Mouse (Mus musculus): Measurements from ENCODE around the gene Slc22a1. TPM values are rescaled to one million over a fixed set of nuclear protein-coding genes. Genes with fewer than 3 reads are reported as not detected.

Slc22a1 gene
- polyA plus RNA-seq, 1 experiment, result not detected

DNA sequence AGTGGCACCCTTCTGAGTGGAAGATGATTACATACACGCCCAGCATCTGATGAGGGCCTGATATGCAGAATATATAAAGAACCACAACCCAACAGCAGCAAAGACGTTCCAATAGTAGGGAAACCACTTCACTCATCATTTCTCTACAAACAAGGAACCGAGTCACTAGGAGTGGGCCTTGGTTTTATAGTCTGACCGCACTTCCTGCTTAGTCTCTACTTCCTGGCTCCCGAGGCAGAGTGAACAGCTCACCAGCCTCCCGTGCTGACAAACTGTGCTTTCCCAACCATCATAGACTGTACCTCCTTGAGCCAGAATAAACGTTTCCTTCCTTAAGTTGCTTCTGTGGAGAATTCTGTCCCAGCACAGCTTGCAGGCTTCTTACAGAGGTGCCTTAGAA, 19.8 kb downstream of the Slc22a1 start:
- H3K36me3 ChIP-seq (ENCODE audit: control insufficient read depth), result no peaks in the 10 kb centered on the region
- no peak for TF ChIP-seq GATA1 (IDR thresholded peaks at IDR 0.05; ENCODE audit: low read length)
- TF ChIP-seq TAL1 (IDR thresholded peaks at IDR 0.05; ENCODE audit: low read length), result no peak
- no peaks in the 10 kb centered on the region for H3K4me1 ChIP-seq (ENCODE audit: control insufficient read depth)
- H3K4me3 ChIP-seq (replicated peaks), result no peak overlapping the region
- no peaks in the 10 kb centered on the region for H3K27me3 ChIP-seq (ENCODE audit: control insufficient read depth)
- no peaks in the 10 kb centered on the region for H3K9me3 ChIP-seq (ENCODE audit: control insufficient read depth, low read length)

DNA sequence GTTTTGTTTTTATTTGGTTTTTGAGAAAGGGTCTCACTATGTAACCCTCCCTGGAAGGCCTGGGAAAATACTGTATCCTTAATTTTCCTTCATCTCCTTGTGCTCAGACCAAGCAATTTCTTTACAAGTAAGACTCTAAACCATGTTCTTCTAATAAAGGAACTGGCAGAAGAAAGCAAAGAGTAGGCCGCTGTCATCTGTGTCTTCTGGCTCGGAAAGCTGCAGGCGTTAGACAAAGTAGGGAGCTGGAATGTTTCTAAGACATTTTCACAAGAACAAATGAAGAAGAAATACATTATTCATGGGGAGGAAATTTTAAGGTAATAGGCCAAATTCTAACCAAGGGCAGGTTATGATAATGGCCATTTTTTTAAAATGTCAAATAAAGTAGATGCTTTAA, 21.6 kb downstream of the Slc22a1 start:
- H3K9me3 ChIP-seq (ENCODE audit: control insufficient read depth, low read length), result no peaks in the 10 kb centered on the region
- no peak overlapping the region for H3K4me3 ChIP-seq (replicated peaks)
- no peaks in the 10 kb centered on the region for H3K27me3 ChIP-seq (ENCODE audit: control insufficient read depth)
- no peaks in the 10 kb centered on the region for H3K4me1 ChIP-seq (ENCODE audit: control insufficient read depth)
- TF ChIP-seq GATA1 (IDR thresholded peaks at IDR 0.05; ENCODE audit: low read length) (no peak), TAL1 (IDR thresholded peaks at IDR 0.05; ENCODE audit: low read length) (no peak)
- H3K36me3 ChIP-seq (ENCODE audit: control insufficient read depth), result no peaks in the 10 kb centered on the region

DNA sequence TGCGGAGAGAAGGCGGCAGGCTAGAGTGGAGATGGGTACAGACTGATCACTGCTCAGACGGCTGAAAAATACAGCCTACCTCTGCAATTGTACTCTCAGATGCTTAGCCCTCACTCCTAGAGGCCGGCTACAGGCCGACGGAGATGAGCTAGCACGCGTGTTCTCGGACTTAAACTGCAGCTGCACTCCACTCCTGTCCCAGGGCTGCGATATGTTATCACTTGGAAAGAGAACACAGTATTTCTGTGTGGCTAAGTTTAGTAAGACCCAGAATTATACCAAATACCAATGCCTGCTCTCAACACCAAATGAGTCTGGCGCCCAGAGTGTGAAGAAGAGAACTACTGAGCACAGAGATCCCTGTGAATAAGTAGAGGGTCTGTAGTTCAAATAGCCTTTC, 23.0 kb downstream of the Slc22a1 start:
- Histone ChIP-seq H3K9me3 (ENCODE audit: control insufficient read depth, low read length) (no peaks in the 10 kb centered on the region), H3K36me3 (ENCODE audit: control insufficient read depth) (no peaks in the 10 kb centered on the region), H3K27me3 (ENCODE audit: control insufficient read depth) (no peaks in the 10 kb centered on the region), H3K4me1 (ENCODE audit: control insufficient read depth) (no peaks in the 10 kb centered on the region), H3K4me3 (replicated peaks) (no peak overlapping the region)
- TF ChIP-seq GATA1 (IDR thresholded peaks at IDR 0.05; ENCODE audit: low read length) (no peak), TAL1 (IDR thresholded peaks at IDR 0.05; ENCODE audit: low read length) (no peak)

DNA sequence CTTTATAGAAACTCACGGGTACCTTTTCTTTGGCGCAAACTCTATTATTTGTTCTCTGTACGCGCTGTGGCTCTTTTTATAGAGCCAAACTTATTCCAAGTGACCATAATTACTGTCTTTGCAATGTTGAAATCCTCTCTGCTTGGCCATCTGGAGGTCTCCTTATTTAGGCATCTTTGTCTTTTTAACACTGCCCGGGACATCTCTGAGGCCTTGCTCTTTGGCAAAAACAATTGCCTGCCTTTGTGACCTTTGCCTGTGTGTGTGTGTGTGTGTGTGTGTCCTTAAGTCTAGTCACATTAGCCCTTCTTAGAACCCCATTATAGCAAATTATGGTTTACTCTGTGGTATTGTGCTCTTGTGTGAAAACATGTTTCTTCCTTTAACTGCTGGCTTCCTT, 30.2 kb downstream of the Slc22a1 start:
- Histone ChIP-seq H3K9me3 (ENCODE audit: control insufficient read depth, low read length) (no peaks in the 10 kb centered on the region), H3K27me3 (ENCODE audit: control insufficient read depth) (no peaks in the 10 kb centered on the region), H3K4me3 (replicated peaks) (no peak overlapping the region), H3K36me3 (ENCODE audit: control insufficient read depth) (no peaks in the 10 kb centered on the region), H3K4me1 (ENCODE audit: control insufficient read depth) (no peaks in the 10 kb centered on the region)
- TF ChIP-seq GATA1 (IDR thresholded peaks at IDR 0.05; ENCODE audit: low read length) (no peak), TAL1 (IDR thresholded peaks at IDR 0.05; ENCODE audit: low read length) (no peak)

DNA sequence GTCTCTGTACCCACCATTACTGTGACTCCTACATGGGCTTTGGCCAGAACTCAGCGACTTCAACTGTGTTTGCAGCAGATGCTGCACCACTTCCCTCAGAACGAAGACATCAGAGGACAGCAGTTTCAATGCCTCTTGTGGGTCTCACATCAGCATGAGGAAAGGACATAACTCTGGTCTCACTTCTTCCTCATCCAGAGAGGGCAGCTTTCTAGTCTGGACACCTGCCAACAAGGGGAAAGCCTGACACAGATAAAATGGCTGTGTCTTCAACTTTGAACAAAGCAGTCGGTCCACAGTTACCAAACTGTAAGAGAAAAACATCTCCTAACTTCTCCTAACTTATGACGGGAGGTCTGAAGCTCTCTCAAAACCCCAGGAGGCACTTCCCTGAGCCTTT, 34.5 kb downstream of the Slc22a1 start:
- Histone ChIP-seq H3K9me3 (ENCODE audit: control insufficient read depth, low read length) (peaks cover 5% of the 10 kb centered on the region), H3K4me1 (ENCODE audit: control insufficient read depth) (no peaks in the 10 kb centered on the region), H3K27me3 (ENCODE audit: control insufficient read depth) (no peaks in the 10 kb centered on the region; the same call in 1 of the 2 replicates), H3K36me3 (ENCODE audit: control insufficient read depth) (no peaks in the 10 kb centered on the region), H3K4me3 (replicated peaks) (no peak overlapping the region)
- no peak for TF ChIP-seq GATA1 (IDR thresholded peaks at IDR 0.05; ENCODE audit: low read length)
- TF ChIP-seq TAL1 (IDR thresholded peaks at IDR 0.05; ENCODE audit: low read length), result no peak

DNA sequence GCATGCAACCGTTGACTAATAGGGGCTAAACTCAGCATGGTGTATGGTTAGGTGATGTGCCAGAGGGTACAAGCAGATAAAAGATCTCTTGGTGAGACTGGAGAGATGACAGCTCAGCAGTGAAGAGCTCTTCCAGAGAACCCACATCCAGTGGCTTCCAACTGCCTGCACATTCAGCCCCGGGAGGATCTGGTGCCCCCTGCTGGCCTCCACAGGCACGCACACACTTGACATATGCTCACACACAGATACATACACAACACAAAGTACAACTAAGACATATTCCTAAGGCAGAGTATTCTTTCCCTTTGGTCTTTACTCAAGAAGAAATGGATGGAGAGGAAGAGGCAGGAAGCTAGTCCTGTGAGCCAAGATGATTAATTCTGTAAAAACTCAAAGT, 36.0 kb downstream of the Slc22a1 start:
- no peaks in the 10 kb centered on the region for H3K36me3 ChIP-seq (ENCODE audit: control insufficient read depth)
- H3K9me3 ChIP-seq (ENCODE audit: control insufficient read depth, low read length), result peaks cover 5% of the 10 kb centered on the region
- no peaks in the 10 kb centered on the region; the same call in 1 of the 2 replicates for H3K27me3 ChIP-seq (ENCODE audit: control insufficient read depth)
- H3K4me3 ChIP-seq (replicated peaks), result no peak overlapping the region
- TF ChIP-seq GATA1 (IDR thresholded peaks at IDR 0.05; ENCODE audit: low read length) (no peak), TAL1 (IDR thresholded peaks at IDR 0.05; ENCODE audit: low read length) (no peak)
- no peaks in the 10 kb centered on the region for H3K4me1 ChIP-seq (ENCODE audit: control insufficient read depth)

DNA sequence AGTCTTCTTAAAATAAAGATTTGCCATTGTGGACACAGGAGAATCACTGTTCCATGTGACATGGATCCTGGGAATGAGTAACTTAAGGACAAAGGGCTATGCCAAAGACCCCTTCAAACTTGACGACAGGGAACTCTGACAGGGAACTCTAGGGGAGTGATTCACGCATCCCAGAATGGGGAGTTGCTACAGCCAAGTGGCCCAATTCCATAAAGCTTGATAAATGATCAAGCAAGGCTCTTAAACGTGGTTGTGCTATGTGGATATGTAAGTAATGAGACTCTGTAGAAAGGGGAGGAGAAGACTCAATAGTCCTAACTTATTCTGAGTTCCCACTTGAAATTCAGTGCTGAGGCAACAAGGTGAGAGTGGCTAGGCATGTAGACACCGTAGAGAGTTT, 40.8 kb downstream of the Slc22a1 start:
- H3K36me3 ChIP-seq (ENCODE audit: control insufficient read depth), result no peaks in the 10 kb centered on the region
- H3K4me3 ChIP-seq (replicated peaks), result no peak overlapping the region
- no peaks in the 10 kb centered on the region for H3K4me1 ChIP-seq (ENCODE audit: control insufficient read depth)
- no peaks in the 10 kb centered on the region; the same call in 1 of the 2 replicates for H3K27me3 ChIP-seq (ENCODE audit: control insufficient read depth)
- H3K9me3 ChIP-seq (ENCODE audit: control insufficient read depth, low read length), result peaks cover 5% of the 10 kb centered on the region
- TF ChIP-seq GATA1 (IDR thresholded peaks at IDR 0.05; ENCODE audit: low read length) (no peak), TAL1 (IDR thresholded peaks at IDR 0.05; ENCODE audit: low read length) (no peak)

DNA sequence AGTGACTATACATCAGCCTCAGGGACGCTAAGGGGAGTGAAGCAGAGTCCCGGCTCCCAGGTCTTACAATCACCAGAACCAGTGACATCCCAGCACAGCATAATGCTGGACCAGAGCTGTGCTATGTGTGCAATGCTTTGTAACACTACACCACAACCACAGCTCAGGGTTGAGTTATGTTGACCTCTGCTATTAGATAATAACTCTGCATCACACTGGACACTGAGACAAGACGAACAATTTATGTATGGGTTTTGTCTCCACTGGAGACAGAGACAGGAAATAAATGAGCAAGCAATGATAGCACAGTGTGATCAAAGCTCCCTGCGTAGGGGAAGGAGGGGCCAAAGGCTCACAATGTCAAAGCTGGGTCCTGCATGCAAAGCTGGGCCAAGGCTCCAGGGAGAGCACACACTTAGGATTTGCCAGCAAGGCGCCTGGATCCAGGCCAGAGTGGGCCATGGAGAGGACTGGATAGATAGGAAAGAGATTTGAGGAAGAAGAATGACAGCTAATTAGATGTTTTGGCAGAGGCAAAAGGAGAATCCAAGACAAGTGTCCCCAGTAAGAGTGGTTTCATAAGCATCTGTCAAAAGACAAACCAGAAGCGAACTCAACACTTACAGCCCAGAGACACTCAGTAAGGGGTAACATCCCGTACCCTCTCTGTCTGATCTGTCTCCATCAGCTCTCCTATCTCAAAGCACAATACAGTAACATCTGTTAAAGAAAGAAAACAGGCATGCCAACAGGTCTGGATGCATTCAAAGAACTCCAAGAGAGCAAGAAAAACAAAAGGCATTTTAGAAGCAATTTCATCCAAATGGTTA, 43.6 kb downstream of the Slc22a1 start:
- Histone ChIP-seq H3K4me3 (replicated peaks) (no peak overlapping the region), H3K36me3 (ENCODE audit: control insufficient read depth) (no peaks in the 10 kb centered on the region), H3K9me3 (ENCODE audit: control insufficient read depth, low read length) (peaks cover under 1% of the 10 kb centered on the region; the same call in 1 of the 2 replicates), H3K4me1 (ENCODE audit: control insufficient read depth) (no peaks in the 10 kb centered on the region), H3K27me3 (ENCODE audit: control insufficient read depth) (no peaks in the 10 kb centered on the region)
- TF ChIP-seq TAL1 (IDR thresholded peaks at IDR 0.05; ENCODE audit: low read length), result no peak
- no peak for TF ChIP-seq GATA1 (IDR thresholded peaks at IDR 0.05; ENCODE audit: low read length)

DNA sequence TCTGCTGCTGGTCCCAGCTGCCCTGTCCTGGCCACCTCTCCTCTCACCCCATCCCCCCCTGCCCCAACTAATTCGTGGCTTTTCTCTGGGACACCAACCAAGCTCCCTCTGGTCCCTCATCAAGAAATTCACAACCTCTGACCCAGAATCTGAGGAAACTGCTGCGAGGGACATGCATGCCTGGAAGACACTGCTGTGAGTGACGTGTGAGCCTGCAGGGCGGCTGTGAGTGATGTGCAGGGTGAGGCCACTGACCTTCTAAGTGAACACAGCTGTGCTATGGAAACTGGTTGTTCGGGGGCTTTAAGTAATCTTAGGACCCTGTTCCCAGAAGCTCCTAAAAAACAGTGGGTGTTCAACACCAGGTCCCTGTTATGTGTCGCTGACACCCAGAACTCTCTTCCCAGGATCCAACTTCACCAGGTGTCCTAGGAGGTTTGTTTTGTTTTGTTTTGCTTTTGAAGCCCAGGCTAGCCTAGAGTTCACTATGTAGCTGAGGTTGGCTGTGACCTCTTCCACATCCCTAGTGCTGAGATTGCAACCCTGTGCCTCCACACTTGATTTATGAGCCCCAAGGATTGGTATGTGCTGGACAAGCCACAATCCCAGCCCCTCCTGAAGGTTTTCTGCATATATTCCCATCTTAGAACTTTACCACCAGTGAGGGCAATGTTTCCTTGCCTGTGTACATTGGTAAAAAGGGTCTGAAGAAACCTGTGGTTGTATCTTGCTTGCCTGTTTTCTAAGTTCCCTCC, 44.5 kb downstream of the Slc22a1 start:
- no peak for TF ChIP-seq GATA1 (IDR thresholded peaks at IDR 0.05; ENCODE audit: low read length)
- TF ChIP-seq TAL1 (IDR thresholded peaks at IDR 0.05; ENCODE audit: low read length), result no peak
- no peaks in the 10 kb centered on the region for H3K4me1 ChIP-seq (ENCODE audit: control insufficient read depth)
- no peaks in the 10 kb centered on the region; the same call in 1 of the 2 replicates for H3K27me3 ChIP-seq (ENCODE audit: control insufficient read depth)
- H3K36me3 ChIP-seq (ENCODE audit: control insufficient read depth), result no peaks in the 10 kb centered on the region
- H3K4me3 ChIP-seq (replicated peaks), result no peak overlapping the region
- peaks cover 8% of the 10 kb centered on the region for H3K9me3 ChIP-seq (ENCODE audit: control insufficient read depth, low read length)
